Mouse (Mus musculus): Measurements from ENCODE around the gene 9630041A04Rik. TPM values are rescaled to one million over a fixed set of nuclear protein-coding genes. Genes with fewer than 3 reads are reported as not detected.
A peak's percentile ranks its signal among the peaks of the same experiment; 100 is the strongest.

9630041A04Rik gene
- polyA plus RNA-seq, 1 experiment from 2014 or later, result 0.26 TPM

GRCm38 (mm10) chr9:101877109-101877987, 15.7 kb downstream of the 9630041A04Rik start:
- ATAC-seq (ENCODE audit: low FRiP score, low read depth), result peak; percentile 23; the same call in 1 of the 2 replicates
- whole genome bisulfite sequencing, result 64% methylated on average over 11 of the region's 11 CpGs
- no peaks in the 10 kb centered on the region for H3K9me3 ChIP-seq
- no peak overlapping the region for H3K4me2 ChIP-seq
- H3K36me3 ChIP-seq, result no peaks in the 10 kb centered on the region
- H3K27me3 ChIP-seq, result no peaks in the 10 kb centered on the region
- H3K4me3 ChIP-seq, result no peak overlapping the region
- H3K27ac ChIP-seq (replicated peaks), result no peak overlapping the region
- H3K4me1 ChIP-seq (replicated peaks), result no peaks in the 10 kb centered on the region
- no peak overlapping the region for H3K9ac ChIP-seq

GRCm38 (mm10) chr9:101883295-101883694, 21.7 kb downstream of the 9630041A04Rik start:
- H3K9ac ChIP-seq, result no peak overlapping the region
- ATAC-seq (ENCODE audit: low FRiP score, low read depth), result no peak
- H3K4me2 ChIP-seq, result no peak overlapping the region
- H3K27ac ChIP-seq (replicated peaks), result no peak overlapping the region
- WGBS, result 76% methylated on average over 2 of the region's 2 CpGs
- H3K9me3 ChIP-seq, result no peaks in the 10 kb centered on the region
- H3K36me3 ChIP-seq, result no peaks in the 10 kb centered on the region
- no peaks in the 10 kb centered on the region for H3K4me1 ChIP-seq (replicated peaks)
- no peaks in the 10 kb centered on the region for H3K27me3 ChIP-seq
- H3K4me3 ChIP-seq, result no peak overlapping the region

- no peak overlapping the region for H3K9ac ChIP-seq
- WGBS, result 96% methylated on average over 1 of the region's 1 CpGs
- no peaks in the 10 kb centered on the region for H3K36me3 ChIP-seq
- no peaks in the 10 kb centered on the region for H3K27me3 ChIP-seq
- no peak overlapping the region for H3K4me3 ChIP-seq
- no peaks in the 10 kb centered on the region for H3K4me1 ChIP-seq (replicated peaks)
- no peak for ATAC-seq (ENCODE audit: low FRiP score, low read depth)
- no peak overlapping the region for H3K27ac ChIP-seq (replicated peaks)
- no peaks in the 10 kb centered on the region for H3K9me3 ChIP-seq
- H3K4me2 ChIP-seq, result no peak overlapping the region
Measured at GRCm38 (mm10) chr9:101897851-101898250, 36.2 kb downstream of the 9630041A04Rik start.

- no peaks in the 10 kb centered on the region for H3K27me3 ChIP-seq
- no peaks in the 10 kb centered on the region for H3K9me3 ChIP-seq
- no peaks in the 10 kb centered on the region for H3K36me3 ChIP-seq
- WGBS, result 60% methylated on average over 3 of the region's 3 CpGs
- H3K27ac ChIP-seq (replicated peaks), result no peak overlapping the region
- no peak overlapping the region for H3K9ac ChIP-seq
- no peak overlapping the region for H3K4me2 ChIP-seq
- no peak overlapping the region for H3K4me3 ChIP-seq
- H3K4me1 ChIP-seq (replicated peaks), result peaks cover 6% of the 10 kb centered on the region
- ATAC-seq (ENCODE audit: low FRiP score, low read depth), result no peak
Measured at GRCm38 (mm10) chr9:101903406-101903805, 41.8 kb downstream of the 9630041A04Rik start.

- Histone ChIP-seq H3K27me3 (no peaks in the 10 kb centered on the region), H3K4me3 (no peak overlapping the region), H3K27ac (replicated peaks) (no peak overlapping the region), H3K4me2 (no peak overlapping the region), H3K36me3 (no peaks in the 10 kb centered on the region), H3K4me1 (replicated peaks) (peaks cover 32% of the 10 kb centered on the region), H3K9ac (no peak overlapping the region), H3K9me3 (no peaks in the 10 kb centered on the region)
- WGBS, result 52% methylated on average over 6 of the region's 6 CpGs
- no peak for ATAC-seq (ENCODE audit: low FRiP score, low read depth)
Measured at GRCm38 (mm10) chr9:101907747-101908255, 46.2 kb downstream of the 9630041A04Rik start.

GRCm38 (mm10) chr9:101908849-101909248, 47.2 kb downstream of the 9630041A04Rik start:
- H3K4me3 ChIP-seq, result no peak overlapping the region
- 9% methylated on average over 5 of the region's 5 CpGs for WGBS

GRCm38 (mm10) chr9:101909491-101909890, 47.9 kb downstream of the 9630041A04Rik start:
- H3K36me3 ChIP-seq, result no peaks in the 10 kb centered on the region
- H3K9me3 ChIP-seq, result no peaks in the 10 kb centered on the region
- ATAC-seq (ENCODE audit: low FRiP score, low read depth), result no peak; the same call in 1 of the 2 replicates
- peak overlapping the region; percentile 42 for H3K27ac ChIP-seq (replicated peaks)
- peaks cover 32% of the 10 kb centered on the region for H3K4me1 ChIP-seq (replicated peaks)
- WGBS, result 70% methylated on average over 4 of the region's 4 CpGs
- no peak overlapping the region for H3K4me2 ChIP-seq
- H3K9ac ChIP-seq, result no peak overlapping the region
- H3K4me3 ChIP-seq, result no peak overlapping the region
- H3K27me3 ChIP-seq, result no peaks in the 10 kb centered on the region

More at GRCm38 (mm10) chr9:101908849-101909248, 47.2 kb downstream of the 9630041A04Rik start:
- peaks cover 32% of the 10 kb centered on the region for H3K4me1 ChIP-seq (replicated peaks)
- no peaks in the 10 kb centered on the region for H3K9me3 ChIP-seq
- no peaks in the 10 kb centered on the region for H3K27me3 ChIP-seq
- no peak overlapping the region for H3K4me2 ChIP-seq
- H3K27ac ChIP-seq (replicated peaks), result peak overlapping the region; percentile 42
- no peaks in the 10 kb centered on the region for H3K36me3 ChIP-seq
- peak; percentile 79 for ATAC-seq (ENCODE audit: low FRiP score, low read depth)
- H3K9ac ChIP-seq, result no peak overlapping the region

- H3K9me3 ChIP-seq, result no peaks in the 10 kb centered on the region
- H3K27me3 ChIP-seq, result no peaks in the 10 kb centered on the region
- 22% methylated on average over 9 of the region's 9 CpGs for WGBS
- no peaks in the 10 kb centered on the region for H3K36me3 ChIP-seq
- no peak overlapping the region for H3K4me2 ChIP-seq
- H3K4me1 ChIP-seq (replicated peaks), result peaks cover 32% of the 10 kb centered on the region
- H3K4me3 ChIP-seq, result no peak overlapping the region
- no peak overlapping the region for H3K27ac ChIP-seq (replicated peaks)
- H3K9ac ChIP-seq, result no peak overlapping the region
- ATAC-seq (ENCODE audit: low FRiP score, low read depth), result no peak
Measured at GRCm38 (mm10) chr9:101911176-101911866, 49.7 kb downstream of the 9630041A04Rik start.

- Histone ChIP-seq H3K9me3 (no peaks in the 10 kb centered on the region), H3K27ac (replicated peaks) (no peak overlapping the region), H3K4me1 (replicated peaks) (peaks cover 11% of the 10 kb centered on the region; the same call in 1 of the 2 replicates), H3K4me3 (no peak overlapping the region), H3K9ac (no peak overlapping the region), H3K36me3 (no peaks in the 10 kb centered on the region), H3K4me2 (no peak overlapping the region), H3K27me3 (no peaks in the 10 kb centered on the region)
- 73% methylated on average over 2 of the region's 2 CpGs for WGBS
- ATAC-seq (ENCODE audit: low FRiP score, low read depth), result no peak
Measured at GRCm38 (mm10) chr9:101915082-101915481, 53.4 kb downstream of the 9630041A04Rik start.

GRCm38 (mm10) chr9:101918771-101919170, 57.1 kb downstream of the 9630041A04Rik start:
- Histone ChIP-seq H3K4me1 (replicated peaks) (no peaks in the 10 kb centered on the region), H3K4me2 (no peak overlapping the region), H3K27ac (replicated peaks) (no peak overlapping the region), H3K9me3 (no peaks in the 10 kb centered on the region), H3K27me3 (no peaks in the 10 kb centered on the region), H3K36me3 (peaks cover 8% of the 10 kb centered on the region), H3K9ac (no peak overlapping the region), H3K4me3 (no peak overlapping the region)
- 83% methylated on average over 4 of the region's 4 CpGs for WGBS
- no peak for ATAC-seq (ENCODE audit: low FRiP score, low read depth)

GRCm38 (mm10) chr9:101919324-101919723, 57.7 kb downstream of the 9630041A04Rik start:
- Histone ChIP-seq H3K4me1 (replicated peaks) (no peaks in the 10 kb centered on the region), H3K9ac (no peak overlapping the region), H3K36me3 (peaks cover 8% of the 10 kb centered on the region), H3K27me3 (no peaks in the 10 kb centered on the region), H3K27ac (replicated peaks) (no peak overlapping the region), H3K4me3 (no peak overlapping the region), H3K4me2 (no peak overlapping the region), H3K9me3 (no peaks in the 10 kb centered on the region)
- 83% methylated on average over 5 of the region's 5 CpGs for WGBS
- ATAC-seq (ENCODE audit: low FRiP score, low read depth), result no peak

- Histone ChIP-seq H3K27me3 (no peaks in the 10 kb centered on the region), H3K4me3 (no peak overlapping the region), H3K4me2 (no peak overlapping the region), H3K4me1 (replicated peaks) (no peaks in the 10 kb centered on the region), H3K9me3 (no peaks in the 10 kb centered on the region), H3K36me3 (peaks cover 8% of the 10 kb centered on the region), H3K9ac (no peak overlapping the region), H3K27ac (replicated peaks) (no peak overlapping the region)
- 69% methylated on average over 4 of the region's 4 CpGs for WGBS
- ATAC-seq (ENCODE audit: low FRiP score, low read depth), result no peak
Measured at GRCm38 (mm10) chr9:101922846-101923245, 61.2 kb downstream of the 9630041A04Rik start.

Measured in hindbrain, embryonic 15.5 days (tissue).